Mouse (Mus musculus): Measurements from ENCODE around the gene Erbb3. TPM values are rescaled to one million over a fixed set of nuclear protein-coding genes. Genes with fewer than 3 reads are reported as not detected.
A peak's percentile ranks its signal among the peaks of the same experiment; 100 is the strongest.

Erbb3 gene
- polyA plus RNA-seq, 1 experiment from 2014 or later: 1.3 TPM

GRCm38 (mm10) chr10:128592797-128593196 lies 3.3 kb upstream of the Erbb3 start:
- ATAC-seq: no peak
- Histone ChIP-seq H3K4me3 (ENCODE audit: low read length) (no peak overlapping the region), H3K9me3 (ENCODE audit: control insufficient read depth, low read length) (no peaks in the 10 kb centered on the region), H3K4me2 (ENCODE audit: low read length) (no peak overlapping the region), H3K27me3 (replicated peaks; ENCODE audit: control insufficient read depth, insufficient read depth, low read length) (peaks cover 21% of the 10 kb centered on the region), H3K27ac (ENCODE audit: low read depth, low read length) (no peak overlapping the region), H3K4me1 (ENCODE audit: control insufficient read depth, insufficient read depth, low read depth, low read length) (peaks cover 9% of the 10 kb centered on the region), H3K9ac (ENCODE audit: low read depth, low read length) (no peak overlapping the region), H3K36me3 (ENCODE audit: control insufficient read depth, insufficient read depth, low read length) (no peaks in the 10 kb centered on the region)
- WGBS: 69% methylated on average over 5 of the region's 5 CpGs

- Histone ChIP-seq H3K4me2 (ENCODE audit: low read length) (no peak overlapping the region), H3K27ac (ENCODE audit: low read depth, low read length) (no peak overlapping the region), H3K27me3 (replicated peaks; ENCODE audit: control insufficient read depth, insufficient read depth, low read length) (peaks cover 31% of the 10 kb centered on the region), H3K9ac (ENCODE audit: low read depth, low read length) (no peak overlapping the region), H3K4me3 (ENCODE audit: low read length) (no peak overlapping the region), H3K4me1 (ENCODE audit: control insufficient read depth, insufficient read depth, low read depth, low read length) (peaks cover 9% of the 10 kb centered on the region), H3K9me3 (ENCODE audit: control insufficient read depth, low read length) (no peaks in the 10 kb centered on the region), H3K36me3 (ENCODE audit: control insufficient read depth, insufficient read depth, low read length) (no peaks in the 10 kb centered on the region)
- 87% methylated on average over 6 of the region's 6 CpGs for WGBS
- no peak for ATAC-seq
These were observed 2.0 kb upstream of the Erbb3 start for GRCm38 (mm10) chr10:128591436-128591835.

- H3K4me2 ChIP-seq (ENCODE audit: low read length): peak overlapping the region; percentile 99
- no peaks in the 10 kb centered on the region for H3K9me3 ChIP-seq (ENCODE audit: control insufficient read depth, low read length)
- ATAC-seq: peak; percentile 41; the same call in 1 of the 2 replicates
- peaks cover 38% of the 10 kb centered on the region for H3K27me3 ChIP-seq (replicated peaks; ENCODE audit: control insufficient read depth, insufficient read depth, low read length)
- H3K27ac ChIP-seq (ENCODE audit: low read depth, low read length): no peak overlapping the region
- 0% methylated on average over 41 of the region's 43 CpGs for WGBS
- no peaks in the 10 kb centered on the region for H3K36me3 ChIP-seq (ENCODE audit: control insufficient read depth, insufficient read depth, low read length)
- peak overlapping the region; percentile 66 for H3K4me3 ChIP-seq (ENCODE audit: low read length)
- peak overlapping the region; percentile 67 for H3K9ac ChIP-seq (ENCODE audit: low read depth, low read length)
- H3K4me1 ChIP-seq (ENCODE audit: control insufficient read depth, insufficient read depth, low read depth, low read length): peaks cover 9% of the 10 kb centered on the region
These were observed 790 bp upstream of the Erbb3 start for GRCm38 (mm10) chr10:128590193-128590690.

GRCm38 (mm10) chr10:128588775-128589463 lies 533 bp downstream of the Erbb3 start:
- Histone ChIP-seq H3K27ac (ENCODE audit: low read depth, low read length) (no peak overlapping the region), H3K27me3 (replicated peaks; ENCODE audit: control insufficient read depth, insufficient read depth, low read length) (peaks cover 42% of the 10 kb centered on the region), H3K36me3 (ENCODE audit: control insufficient read depth, insufficient read depth, low read length) (no peaks in the 10 kb centered on the region), H3K9me3 (ENCODE audit: control insufficient read depth, low read length) (no peaks in the 10 kb centered on the region), H3K4me1 (ENCODE audit: control insufficient read depth, insufficient read depth, low read depth, low read length) (peaks cover 9% of the 10 kb centered on the region), H3K9ac (ENCODE audit: low read depth, low read length) (peak overlapping the region; percentile 67), H3K4me3 (ENCODE audit: low read length) (peak overlapping the region; percentile 66), H3K4me2 (ENCODE audit: low read length) (peak overlapping the region; percentile 99)
- 5% methylated on average over 23 of the region's 23 CpGs for WGBS
- ATAC-seq: peak; percentile 9; the same call in 1 of the 2 replicates

- Histone ChIP-seq H3K4me3 (ENCODE audit: low read length) (no peak overlapping the region), H3K36me3 (ENCODE audit: control insufficient read depth, insufficient read depth, low read length) (no peaks in the 10 kb centered on the region), H3K4me2 (ENCODE audit: low read length) (no peak overlapping the region), H3K27me3 (replicated peaks; ENCODE audit: control insufficient read depth, insufficient read depth, low read length) (peaks cover 42% of the 10 kb centered on the region), H3K9me3 (ENCODE audit: control insufficient read depth, low read length) (no peaks in the 10 kb centered on the region), H3K4me1 (ENCODE audit: control insufficient read depth, insufficient read depth, low read depth, low read length) (peaks cover 9% of the 10 kb centered on the region), H3K27ac (ENCODE audit: low read depth, low read length) (no peak overlapping the region), H3K9ac (ENCODE audit: low read depth, low read length) (no peak overlapping the region)
- no peak for ATAC-seq
- WGBS: 20% methylated on average over 1 of the region's 1 CpGs
These were observed 1.3 kb downstream of the Erbb3 start for GRCm38 (mm10) chr10:128588136-128588535.

- H3K36me3 ChIP-seq (ENCODE audit: control insufficient read depth, insufficient read depth, low read length): no peaks in the 10 kb centered on the region
- peaks cover 42% of the 10 kb centered on the region for H3K27me3 ChIP-seq (replicated peaks; ENCODE audit: control insufficient read depth, insufficient read depth, low read length)
- WGBS: 59% methylated on average over 8 of the region's 8 CpGs
- H3K4me1 ChIP-seq (ENCODE audit: control insufficient read depth, insufficient read depth, low read depth, low read length): peaks cover 9% of the 10 kb centered on the region
- no peaks in the 10 kb centered on the region for H3K9me3 ChIP-seq (ENCODE audit: control insufficient read depth, low read length)
- H3K4me2 ChIP-seq (ENCODE audit: low read length): no peak overlapping the region
- H3K27ac ChIP-seq (ENCODE audit: low read depth, low read length): no peak overlapping the region
- no peak for ATAC-seq
- no peak overlapping the region for H3K4me3 ChIP-seq (ENCODE audit: low read length)
- H3K9ac ChIP-seq (ENCODE audit: low read depth, low read length): no peak overlapping the region
These were observed 1.8 kb downstream of the Erbb3 start for GRCm38 (mm10) chr10:128587697-128588096.

- 44% methylated on average over 4 of the region's 4 CpGs for WGBS
- H3K27ac ChIP-seq (ENCODE audit: low read depth, low read length): no peak overlapping the region
- no peak overlapping the region for H3K4me2 ChIP-seq (ENCODE audit: low read length)
- H3K4me1 ChIP-seq (ENCODE audit: control insufficient read depth, insufficient read depth, low read depth, low read length): peaks cover 9% of the 10 kb centered on the region
- no peaks in the 10 kb centered on the region for H3K36me3 ChIP-seq (ENCODE audit: control insufficient read depth, insufficient read depth, low read length)
- peaks cover 42% of the 10 kb centered on the region for H3K27me3 ChIP-seq (replicated peaks; ENCODE audit: control insufficient read depth, insufficient read depth, low read length)
- H3K9me3 ChIP-seq (ENCODE audit: control insufficient read depth, low read length): no peaks in the 10 kb centered on the region
- ATAC-seq: no peak
- no peak overlapping the region for H3K9ac ChIP-seq (ENCODE audit: low read depth, low read length)
- H3K4me3 ChIP-seq (ENCODE audit: low read length): no peak overlapping the region
These were observed 2.3 kb downstream of the Erbb3 start for GRCm38 (mm10) chr10:128587120-128587519.

- WGBS: 13% methylated on average over 1 of the region's 1 CpGs
- peaks cover 42% of the 10 kb centered on the region for H3K27me3 ChIP-seq (replicated peaks; ENCODE audit: control insufficient read depth, insufficient read depth, low read length)
- H3K4me3 ChIP-seq (ENCODE audit: low read length): no peak overlapping the region
- H3K9ac ChIP-seq (ENCODE audit: low read depth, low read length): no peak overlapping the region
- no peak overlapping the region for H3K4me2 ChIP-seq (ENCODE audit: low read length)
- H3K36me3 ChIP-seq (ENCODE audit: control insufficient read depth, insufficient read depth, low read length): no peaks in the 10 kb centered on the region
- H3K9me3 ChIP-seq (ENCODE audit: control insufficient read depth, low read length): no peaks in the 10 kb centered on the region
- no peak overlapping the region for H3K27ac ChIP-seq (ENCODE audit: low read depth, low read length)
- peaks cover 9% of the 10 kb centered on the region for H3K4me1 ChIP-seq (ENCODE audit: control insufficient read depth, insufficient read depth, low read depth, low read length)
- no peak for ATAC-seq
These were observed 2.9 kb downstream of the Erbb3 start for GRCm38 (mm10) chr10:128586546-128586945.

- Histone ChIP-seq H3K9me3 (ENCODE audit: control insufficient read depth, low read length) (no peaks in the 10 kb centered on the region), H3K4me3 (ENCODE audit: low read length) (no peak overlapping the region), H3K4me1 (ENCODE audit: control insufficient read depth, insufficient read depth, low read depth, low read length) (peaks cover 5% of the 10 kb centered on the region), H3K4me2 (ENCODE audit: low read length) (no peak overlapping the region), H3K27ac (ENCODE audit: low read depth, low read length) (no peak overlapping the region), H3K27me3 (replicated peaks; ENCODE audit: control insufficient read depth, insufficient read depth, low read length) (peaks cover 37% of the 10 kb centered on the region), H3K9ac (ENCODE audit: low read depth, low read length) (no peak overlapping the region), H3K36me3 (ENCODE audit: control insufficient read depth, insufficient read depth, low read length) (no peaks in the 10 kb centered on the region)
- no peak for ATAC-seq
- WGBS: 4% methylated on average over 4 of the region's 4 CpGs
These were observed 5.1 kb downstream of the Erbb3 start for GRCm38 (mm10) chr10:128584386-128584785.
